Mouse (Mus musculus) adrenal gland, postnatal 4 days (tissue): Measurements from ENCODE around the gene Sfi1. TPM values are rescaled to one million over a fixed set of nuclear protein-coding genes. Genes with fewer than 3 reads are reported as not detected.
"Not testable (repeated sequence)": the region's sequence is repeated elsewhere in the genome, so short reads cannot be mapped to it uniquely, and the experiment has no call there.

Source experiments
- DNase-seq, 2 experiments: peaks; one replicate each; pipeline ENCODE4 v3.0.0; 2021 to 2022; ENCODE audit warnings: low spot score in 2 of 2, mixed read lengths in 2 of 2
- total RNA-seq, 2 experiments: library from RNA; stranded (reverse); gene quantifications; 2 replicates each; pipeline ENCODE4 v1.2.3; 2021

The Sfi1 gene
- total RNA-seq, 2 experiments from 2014 or later: 95.0 to 117 TPM

DNA sequence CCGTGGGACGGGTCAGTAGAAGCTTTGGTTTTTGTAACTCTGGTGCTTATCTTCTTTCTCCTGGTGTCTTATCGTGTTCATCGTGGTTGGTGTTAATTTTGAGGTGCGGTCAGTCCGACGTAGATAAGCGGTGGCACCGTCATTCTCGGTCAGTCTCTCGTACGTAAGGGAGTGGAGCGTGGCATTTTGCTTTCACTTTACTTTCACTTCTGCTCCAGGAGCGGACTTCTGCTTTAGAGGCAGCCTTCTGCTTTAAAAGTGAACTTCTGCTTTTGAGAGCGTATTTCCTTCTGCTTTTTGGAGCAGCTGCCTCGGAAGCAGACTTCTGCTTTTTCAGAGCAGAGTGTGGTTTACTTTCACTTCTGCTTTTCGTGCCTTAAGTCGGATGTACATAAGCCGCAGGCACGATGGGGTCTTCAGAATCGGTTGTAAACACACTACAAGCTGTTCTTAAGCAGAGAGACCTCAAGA, 88.0 kb downstream of the Sfi1 start:
- DNase-seq: no peak

DNA sequence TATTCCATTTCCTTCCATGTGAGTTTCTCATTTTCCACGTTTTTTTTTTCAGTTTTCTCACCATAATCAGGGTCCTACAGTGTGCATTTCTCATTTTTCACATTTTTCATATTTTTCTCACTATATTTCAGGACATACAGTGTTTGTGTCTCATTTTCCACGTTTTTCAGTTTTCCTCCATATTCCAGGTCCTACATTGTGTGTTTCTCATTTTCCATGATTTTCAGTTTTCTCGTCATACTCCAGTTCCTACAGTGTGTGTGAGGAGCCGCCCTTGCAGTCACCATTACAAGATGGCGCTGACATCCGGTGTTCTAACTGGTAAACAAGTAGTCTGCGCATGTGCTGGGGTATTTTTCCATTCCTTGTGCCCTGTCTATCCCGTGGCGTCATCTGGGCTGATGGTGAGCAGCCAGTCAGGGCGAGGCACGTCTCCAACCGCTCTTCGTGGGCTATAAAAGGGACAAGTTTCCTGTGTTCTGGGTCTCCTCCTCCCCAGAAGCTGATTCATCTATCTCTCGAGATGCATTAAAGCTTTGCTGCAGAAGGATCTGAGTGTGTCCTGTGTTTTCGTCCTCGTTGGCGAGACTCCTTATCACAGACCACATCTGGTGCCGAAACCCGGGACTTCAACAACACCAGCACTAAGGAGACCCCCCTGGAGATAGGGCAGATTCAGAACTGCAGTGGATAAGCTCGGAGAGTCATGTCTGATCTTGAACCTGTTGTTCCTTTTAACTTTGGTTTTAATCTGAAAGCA, 88.6 kb downstream of the Sfi1 start:
- not testable (repeated sequence) for DNase-seq

DNA sequence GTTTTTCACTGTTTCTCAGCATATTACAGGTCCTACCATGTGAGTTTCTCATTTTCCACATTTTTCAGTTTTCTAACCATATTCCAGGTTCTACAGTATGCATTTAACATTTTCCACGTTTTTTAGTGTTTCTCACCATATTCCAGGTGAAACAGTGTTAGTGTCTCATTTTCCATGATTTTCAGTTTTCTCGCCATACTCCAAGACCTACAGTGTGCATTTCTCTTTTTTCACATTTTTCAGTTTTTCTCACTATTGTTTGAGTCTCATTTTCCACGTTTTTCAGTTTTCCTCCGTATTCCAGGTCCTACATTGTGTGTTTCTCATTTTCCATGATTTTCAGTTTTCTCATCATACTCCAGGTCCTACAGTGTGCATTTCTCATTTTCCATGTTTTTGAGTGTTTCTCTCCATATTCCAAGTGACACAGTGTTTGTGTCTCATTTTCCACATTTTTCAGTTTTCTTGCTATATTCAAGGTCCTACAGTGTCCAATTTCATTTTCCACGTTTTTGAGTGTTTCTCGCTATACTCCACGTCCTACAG, 89.6 kb downstream of the Sfi1 start:
- DNase-seq: no peak

DNA sequence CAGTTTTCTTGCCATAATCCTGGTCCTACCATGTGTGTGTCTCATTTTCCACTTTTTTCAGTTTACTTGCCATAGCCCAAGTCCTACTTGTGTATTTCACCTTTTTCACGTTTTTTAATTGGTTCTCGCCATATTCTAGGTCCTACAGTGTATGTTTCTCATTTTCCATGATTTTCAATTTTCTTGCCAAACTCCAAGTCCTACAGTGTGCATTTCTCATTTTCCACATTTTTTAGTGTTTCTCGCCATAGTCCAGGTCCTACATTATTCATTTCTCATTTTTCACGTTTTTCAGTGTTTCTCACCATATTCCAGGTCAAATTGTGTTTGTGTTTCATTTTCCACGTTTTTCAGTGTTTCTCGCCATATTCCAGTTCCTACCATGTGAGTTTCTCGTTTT, 90.6 kb downstream of the Sfi1 start:
- not testable (repeated sequence) for DNase-seq

DNA sequence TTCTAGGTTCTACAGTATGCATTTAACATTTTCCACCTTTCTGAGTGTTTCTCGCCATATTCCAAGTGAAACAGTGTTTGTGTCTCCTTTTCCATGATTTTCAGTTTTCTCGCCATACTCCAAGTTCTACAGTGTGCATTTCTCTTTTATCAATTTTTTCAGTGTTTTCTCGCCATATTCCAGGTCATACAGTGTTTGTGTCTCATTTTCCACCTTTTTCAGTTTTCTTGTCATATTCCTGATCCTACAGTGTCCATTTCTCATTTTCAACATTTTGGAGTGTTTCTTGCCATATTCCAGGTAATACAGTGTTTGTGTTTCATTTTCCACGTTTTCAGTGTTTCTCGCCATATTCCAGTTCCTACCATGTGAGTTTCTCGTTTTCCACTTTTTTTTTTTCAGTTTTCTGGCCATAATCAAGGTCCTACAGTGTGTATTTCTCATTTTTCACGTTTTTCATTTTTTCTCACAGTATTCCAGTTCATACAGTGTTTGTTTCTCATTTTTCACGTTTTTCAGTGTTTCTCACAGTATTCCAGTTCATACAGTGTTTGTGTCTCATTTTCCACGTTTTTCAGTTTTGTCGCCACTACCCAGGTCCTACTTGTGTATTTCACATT, 91.3 kb downstream of the Sfi1 start:
- no peak for DNase-seq

DNA sequence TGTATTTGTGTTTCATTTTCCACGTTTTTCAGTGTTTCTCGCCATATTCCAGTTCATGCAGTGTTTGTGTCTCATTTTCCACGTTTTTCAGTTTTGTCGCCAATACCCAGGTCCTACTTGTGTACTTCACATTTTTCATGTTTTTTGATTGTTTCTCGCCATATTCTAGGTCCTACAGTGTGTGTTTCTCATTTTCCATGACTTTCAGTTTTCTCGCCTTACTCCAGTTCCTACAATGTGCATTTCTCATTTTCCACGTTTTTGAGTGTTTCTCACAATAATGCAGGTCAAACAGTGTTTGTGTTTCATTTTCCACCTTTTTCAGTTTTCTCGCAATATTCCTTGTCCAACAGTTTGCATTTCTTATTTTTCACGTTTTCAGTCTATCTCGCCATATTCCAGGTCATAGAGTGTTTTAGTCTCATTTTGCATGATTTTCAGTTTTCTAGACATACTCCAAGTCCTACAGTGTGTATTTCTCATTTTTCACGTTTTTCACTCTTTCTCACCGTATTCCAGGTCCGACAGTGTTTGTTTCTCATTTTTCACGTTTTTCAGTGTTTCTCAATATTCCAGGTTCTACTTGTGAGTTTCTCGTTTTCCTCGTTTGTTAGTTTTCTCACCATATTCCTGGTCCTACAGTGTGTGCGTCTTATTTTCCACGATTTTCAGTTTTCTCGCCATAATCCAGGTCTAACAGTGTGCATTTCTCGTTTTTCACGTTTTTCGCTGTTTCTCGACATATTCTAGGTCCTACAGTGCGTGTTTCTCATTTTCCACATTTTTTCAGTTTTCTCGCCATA, 92.0 kb downstream of the Sfi1 start:
- DNase-seq: no peak

DNA sequence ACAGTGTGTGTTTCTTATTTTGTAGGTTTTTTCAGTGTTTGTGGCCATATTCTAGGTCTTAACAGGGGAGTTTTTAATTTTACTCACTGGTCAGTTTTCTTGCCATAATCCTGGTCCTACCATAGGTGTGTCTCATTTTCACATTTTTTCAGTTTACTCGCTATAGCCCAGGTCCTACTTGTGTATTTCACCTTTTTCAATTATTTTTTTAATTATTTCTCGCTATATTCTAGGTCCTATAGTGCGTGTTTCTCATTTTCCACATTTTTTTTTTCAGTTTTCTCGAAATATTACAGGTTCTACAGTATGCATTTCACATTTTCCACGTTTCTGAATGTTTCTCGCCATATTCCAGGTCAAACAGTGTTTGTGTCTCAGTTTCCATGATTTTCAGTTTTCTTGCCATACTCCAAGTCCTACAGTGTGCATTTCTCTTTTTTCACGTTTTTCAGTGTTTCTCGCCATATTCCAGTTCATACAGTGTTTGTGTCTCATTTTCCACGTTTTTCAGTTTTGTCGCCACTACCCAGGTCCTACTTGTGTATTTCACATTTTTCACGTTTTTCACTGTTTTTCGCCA, 93.1 kb downstream of the Sfi1 start:
- DNase-seq: not testable (repeated sequence)

Other genes with a start within 250 kb of the Sfi1 start
- 10 to 100 TPM; 83.8 to 86.9 TPM for gene Eif4enif1, start 8.9 kb upstream of the Sfi1 start, total RNA-seq
- 100 to 1,000 TPM; 116 to 117 TPM for gene Drg1, start 73.0 kb upstream of the Sfi1 start, total RNA-seq
- gene Patz1, start 95.4 kb upstream of the Sfi1 start, total RNA-seq: 10 to 100 TPM; 67.7 to 72.5 TPM
- 10 to 100 TPM; 31.9 to 32.2 TPM for gene Pik3ip1, start 136.9 kb upstream of the Sfi1 start, total RNA-seq
- 10 to 100 TPM; 42.8 to 44.0 TPM for gene Limk2, start 215.7 kb upstream of the Sfi1 start, total RNA-seq